Mouse (Mus musculus) ES-Bruce4 (cell line): ENCODE data around the gene Tex26.

Experiments
- CTCF ChIP-seq: IDR thresholded peaks from one replicate; pipeline ENCODE4 v1.8.1; 2011; ENCODE audit warnings: low read depth, low read length
- EP300 ChIP-seq: IDR thresholded peaks from 2 replicates; pipeline ENCODE4 v1.6.1; 2011; ENCODE audit warnings: low read depth, low read length; ENCODE audit not compliant: insufficient read depth
- POLR2A ChIP-seq: IDR thresholded peaks from one replicate; pipeline ENCODE4 v1.8.1; 2011; ENCODE audit warnings: low read length; ENCODE audit not compliant: insufficient read depth

DNA sequence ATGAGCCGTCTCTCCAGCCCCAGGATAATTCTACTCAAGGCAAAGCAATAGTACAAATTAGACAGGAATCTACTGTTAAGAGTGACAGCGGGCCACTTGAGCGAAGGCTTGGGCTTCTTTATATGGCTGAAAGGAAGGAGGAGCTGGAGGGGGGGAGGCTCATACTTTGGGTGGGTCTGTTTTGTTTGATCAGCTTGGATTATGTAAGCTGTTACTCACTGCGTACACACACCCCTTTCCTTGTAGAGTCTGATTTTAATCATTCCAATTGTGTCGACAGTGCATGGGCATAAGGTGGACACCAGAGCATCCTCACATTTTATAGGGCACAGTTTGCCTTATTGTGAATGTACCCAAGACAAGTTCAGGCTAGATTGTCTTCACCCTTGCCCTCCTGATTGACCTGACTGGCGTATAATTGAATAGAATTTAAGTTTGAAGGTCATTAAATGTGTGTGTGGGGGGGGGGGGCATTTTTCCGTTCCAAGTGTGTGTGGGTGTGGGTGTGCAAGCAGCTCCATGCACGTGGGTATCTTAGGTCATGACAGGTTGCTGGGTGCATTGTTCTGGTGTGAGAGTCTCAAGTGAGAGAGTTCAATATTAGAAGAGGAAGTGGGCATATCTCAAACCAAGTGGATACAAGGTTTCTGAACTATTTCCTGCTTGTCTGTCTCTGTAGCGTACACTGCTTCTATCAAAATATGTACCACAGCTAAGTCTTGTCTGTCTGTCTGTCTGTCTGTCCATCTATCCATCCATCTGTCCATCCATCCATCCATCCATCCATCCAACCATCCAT lies 24.9 kb upstream of the Tex26 start:
- TF ChIP-seq POLR2A (no peak), EP300 (no peak), CTCF (no peak)
